Mouse (Mus musculus) brain, embryonic 14.5 days (tissue): ENCODE measurements around the gene Slc1a5.

Source experiments
- CTCF ChIP-seq: fragments of 200-500 bp; IDR thresholded peaks from 2 replicates; pipeline ENCODE4 v1.5.1; 2012; ENCODE audit warnings: inconsistent platforms, mild to moderate bottlenecking, moderate library complexity, borderline replicate concordance; ENCODE audit not compliant: insufficient read depth, insufficient read length; ENCODE audit errors: extremely low read depth
- POLR2A ChIP-seq: fragments of 200-500 bp; IDR thresholded peaks from 2 replicates; pipeline ENCODE4 v1.6.1; 2012; ENCODE audit warnings: mild to moderate bottlenecking, inconsistent platforms, borderline replicate concordance; ENCODE audit not compliant: poor library complexity, insufficient read depth, insufficient read length, severe bottlenecking; ENCODE audit errors: extremely low read depth

- TF ChIP-seq POLR2A (no peak), CTCF (no peak)
Measured at GRCm38 (mm10) chr7:16737606-16738072, 43.5 kb upstream of the Slc1a5 start.
